Mouse (Mus musculus) heart, embryonic 14.5 days (tissue): Measurements from ENCODE around the gene Ccr7. TPM values are rescaled to one million over a fixed set of nuclear protein-coding genes. Genes with fewer than 3 reads are reported as not detected.

ENCODE experiments used
- ATAC-seq: fragments of 200-750 bp; cut with Nextera tagmentation; 2 replicates; pipeline ENCODE4 v1.8.0; 2017; ENCODE audit warnings: low read depth, moderate TSS enrichment; ENCODE audit not compliant: insufficient number of reproducible peaks, insufficient read depth, low FRiP score
- H3K27ac ChIP-seq, 2 experiments: fragments of 200-500 bp in 1 of 2; fragments of 300-500 bp in 1 of 2; sonication (generic) in 1 of 2; replicated peaks in 1 of 2; 2 replicates each; pipeline ENCODE4 v1.5.1; 2012 to 2014; ENCODE audit warnings: low read depth in 2 of 2, low read length in 2 of 2, control low read depth in 1 of 2, mild to moderate bottlenecking in 1 of 2, mixed read lengths in 1 of 2; ENCODE audit not compliant: control insufficient read depth in 1 of 2, insufficient read depth in 1 of 2
- H3K27me3 ChIP-seq: fragments of 300-500 bp; sonication (generic); 2 replicates; pipeline ENCODE4 v1.6.1; 2014; ENCODE audit warnings: mild to moderate bottlenecking, low read length, control low read depth; ENCODE audit not compliant: control insufficient read depth, insufficient read depth
- H3K36me3 ChIP-seq: fragments of 300-500 bp; sonication (generic); 2 replicates; pipeline ENCODE4 v1.6.1; 2014; ENCODE audit warnings: mild to moderate bottlenecking, control low read depth, low read length, mixed read lengths; ENCODE audit not compliant: control insufficient read depth, insufficient read depth
- H3K4me1 ChIP-seq, 2 experiments: fragments of 200-500 bp in 1 of 2; fragments of 300-500 bp in 1 of 2; sonication (generic) in 1 of 2; 2 replicates each; pipeline ENCODE4 v1.6.1; 2012 to 2014; ENCODE audit warnings: low read length in 2 of 2, control low read depth in 1 of 2, mixed read lengths in 1 of 2; ENCODE audit not compliant: control insufficient read depth in 2 of 2, insufficient read depth in 2 of 2
- H3K4me2 ChIP-seq: fragments of 300-500 bp; sonication (generic); 2 replicates; pipeline ENCODE4 v1.6.1; 2014; ENCODE audit warnings: mild to moderate bottlenecking, low read length
- H3K4me3 ChIP-seq, 2 experiments: fragments of 200-500 bp in 1 of 2; fragments of 300-500 bp in 1 of 2; sonication (generic) in 1 of 2; 2 replicates each; pipeline ENCODE4 v1.5.1; 2012 to 2014; ENCODE audit warnings: low read length in 2 of 2, mild to moderate bottlenecking in 2 of 2, control low read depth in 1 of 2, low read depth in 1 of 2, moderate library complexity in 1 of 2; ENCODE audit not compliant: control insufficient read depth in 1 of 2, insufficient read depth in 1 of 2
- H3K9ac ChIP-seq: fragments of 300-500 bp; sonication (generic); 2 replicates; pipeline ENCODE4 v1.6.1; 2014; ENCODE audit warnings: mild to moderate bottlenecking, low read length
- H3K9me3 ChIP-seq: fragments of 300-500 bp; sonication (generic); 2 replicates; pipeline ENCODE4 v1.6.1; 2016; ENCODE audit warnings: low read length, control low read depth; ENCODE audit not compliant: control insufficient read depth
- WGBS: fragments of 180-500 bp; shearing (Covaris S2); extraction: QIAGEN DNeasy Blood & Tissue Kit; methylation state at CpG from one replicate; pipeline ENCODE4 v1.1.7; 2014; 5-methylcytosine and 5-hydroxymethylcytosine counted together
- polyA plus RNA-seq: library from polyadenylated mRNA; unstranded; fragments of >200 nt; fragmentation: Nextera tagmentation; extraction: Ambion mirVana; gene quantifications from 2 replicates; pipeline ENCODE4 v1.2.1, GENCODE M21; 2014

The Ccr7 gene
- polyA plus RNA-seq, 1 experiment from 2014 or later = 0.16 TPM

DNA sequence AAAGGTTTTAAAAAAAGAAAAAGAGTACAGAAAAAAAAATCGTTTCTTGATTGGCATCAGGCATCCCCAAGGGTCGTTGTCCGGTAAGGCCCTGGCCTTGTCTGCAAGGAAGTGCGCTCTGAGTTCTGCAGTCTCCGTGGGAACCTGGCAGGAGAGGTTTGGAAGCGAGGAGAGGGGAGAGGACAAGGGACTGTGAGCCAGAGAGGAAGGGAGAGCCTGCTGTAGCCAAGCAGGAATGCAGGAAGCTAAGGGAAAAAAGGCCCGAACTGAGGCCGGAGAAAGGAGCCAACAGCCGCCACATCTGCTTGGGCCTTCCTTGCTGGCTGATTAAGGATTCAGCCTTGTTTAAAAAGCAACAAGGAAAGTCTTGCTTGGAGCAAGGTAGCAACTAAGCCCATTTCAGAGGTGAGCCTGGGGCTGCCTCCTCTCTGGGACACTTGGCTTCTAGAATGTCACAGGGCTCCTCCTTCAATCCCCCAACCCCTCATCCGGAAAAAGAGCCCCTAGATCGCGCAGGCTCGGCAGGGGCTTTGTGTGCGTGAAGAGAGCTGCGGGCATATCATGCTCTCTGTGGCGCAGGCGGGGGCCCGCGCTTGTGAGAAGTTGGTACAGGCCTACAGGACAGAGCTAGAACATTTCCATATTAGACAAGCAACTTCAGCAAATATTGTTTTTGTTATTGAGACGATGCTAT lies 34.2 kb downstream of the Ccr7 start:
- H3K36me3 ChIP-seq = no peaks in the 10 kb centered on the region
- H3K4me1 ChIP-seq = peaks cover 13 to 19% of the 10 kb centered on the region in 2 experiments
- H3K27me3 ChIP-seq = no peaks in the 10 kb centered on the region
- no peak for ATAC-seq
- H3K9ac ChIP-seq = no peak overlapping the region; the same call in 1 of the 2 replicates
- H3K27ac ChIP-seq = peak overlapping the region; percentile 67 to 76
- WGBS = 50% methylated on average over 20 of the region's 20 CpGs
- no peak overlapping the region for H3K4me2 ChIP-seq
- H3K9me3 ChIP-seq = 0 out of 2 replicates have a peak, but pooled peaks cover 4% of the 10 kb centered on the region
- no peak overlapping the region for H3K4me3 ChIP-seq

DNA sequence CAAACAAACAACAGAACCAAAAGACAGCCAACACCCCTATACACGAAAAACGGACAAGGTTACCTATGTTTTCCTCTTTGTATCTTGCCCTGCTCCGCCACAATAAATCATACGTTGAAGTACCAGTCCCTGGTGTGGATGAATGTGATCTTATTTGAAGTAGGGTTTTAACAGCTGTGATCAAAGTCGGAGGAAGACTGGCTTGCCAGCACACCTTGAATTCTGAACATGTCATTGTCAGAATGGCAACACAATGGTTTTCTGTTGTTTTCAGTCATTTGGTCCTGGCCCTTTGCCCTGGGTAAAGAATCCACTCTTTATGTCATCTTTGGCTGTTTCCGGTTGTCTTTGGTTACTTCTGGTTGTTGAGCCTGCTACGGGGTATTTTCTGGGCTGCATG lies 35.9 kb downstream of the Ccr7 start:
- Histone ChIP-seq H3K36me3 (no peaks in the 10 kb centered on the region), H3K27me3 (no peaks in the 10 kb centered on the region), H3K9ac (no peak overlapping the region), H3K4me1 (peaks cover 6 to 9% of the 10 kb centered on the region in 2 experiments), H3K4me2 (no peak overlapping the region), H3K27ac (no peak overlapping the region), H3K4me3 (no peak overlapping the region), H3K9me3 (0 out of 2 replicates have a peak, but pooled peaks cover 4% of the 10 kb centered on the region)
- ATAC-seq = no peak
- 86% methylated on average over 7 of the region's 7 CpGs for WGBS

DNA sequence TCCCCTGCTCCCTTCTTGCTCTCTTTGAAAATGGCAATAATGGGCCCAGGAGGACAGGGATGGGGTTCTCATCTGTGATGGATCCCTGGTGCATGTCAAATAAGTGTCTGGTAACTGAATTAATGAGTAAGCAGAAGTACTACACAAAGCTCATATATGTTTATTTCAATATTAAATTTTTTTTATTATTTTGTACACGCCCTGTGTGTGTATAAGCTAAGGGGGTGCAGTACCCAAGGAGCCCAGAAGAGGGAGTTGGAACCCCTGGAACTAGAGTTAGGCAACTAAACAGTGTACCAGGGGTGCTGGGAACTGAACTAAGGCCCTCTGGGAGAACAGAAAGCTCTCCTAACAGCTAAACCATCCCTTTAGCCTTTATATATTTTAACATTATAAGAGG lies 36.5 kb downstream of the Ccr7 start:
- Histone ChIP-seq H3K36me3 (no peaks in the 10 kb centered on the region), H3K9ac (no peak overlapping the region), H3K4me1 (peaks cover 6 to 10% of the 10 kb centered on the region in 2 experiments), H3K27me3 (no peaks in the 10 kb centered on the region), H3K4me2 (no peak overlapping the region), H3K27ac (no peak overlapping the region), H3K4me3 (no peak overlapping the region), H3K9me3 (no peaks in the 10 kb centered on the region)
- no peak for ATAC-seq
- 93% methylated on average over 1 of the region's 1 CpGs for WGBS

- Histone ChIP-seq H3K4me1 (peaks cover 8 to 15% of the 10 kb centered on the region in 2 experiments), H3K27me3 (no peaks in the 10 kb centered on the region), H3K9ac (no peak overlapping the region), H3K4me2 (no peak overlapping the region), H3K36me3 (no peaks in the 10 kb centered on the region), H3K4me3 (no peak overlapping the region), H3K27ac (no peak overlapping the region), H3K9me3 (no peaks in the 10 kb centered on the region)
- WGBS = 88% methylated on average over 7 of the region's 7 CpGs
- ATAC-seq = no peak
These were observed 37.0 kb downstream of the Ccr7 start for GRCm38 (mm10) chr11:99117907-99118306.

DNA sequence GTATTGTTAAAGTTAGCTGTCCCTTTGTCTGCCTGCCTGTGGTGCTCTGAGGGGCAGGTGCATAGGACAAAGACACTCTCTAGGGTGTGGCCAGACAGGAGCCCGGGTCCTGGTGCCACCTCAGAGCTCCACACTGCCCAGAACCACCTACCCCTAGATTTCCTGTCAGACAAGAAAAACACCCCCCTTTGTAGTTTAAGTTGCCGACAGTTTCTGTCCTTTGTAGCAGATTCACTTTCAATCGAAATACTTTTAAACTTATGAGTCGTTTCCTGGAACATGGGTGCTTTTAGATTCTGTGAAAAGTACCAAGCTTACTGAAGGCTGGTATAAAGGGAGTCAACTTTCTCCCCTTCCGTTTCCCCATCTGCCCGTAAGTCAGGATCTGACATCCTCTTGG lies 38.9 kb downstream of the Ccr7 start:
- Histone ChIP-seq H3K27ac (no peak overlapping the region), H3K9me3 (no peaks in the 10 kb centered on the region), H3K4me1 (peaks cover 7 to 14% of the 10 kb centered on the region in 2 experiments), H3K27me3 (no peaks in the 10 kb centered on the region), H3K4me3 (no peak overlapping the region), H3K36me3 (no peaks in the 10 kb centered on the region), H3K4me2 (no peak overlapping the region), H3K9ac (no peak overlapping the region)
- WGBS = 72% methylated on average over 6 of the region's 6 CpGs
- ATAC-seq = no peak

DNA sequence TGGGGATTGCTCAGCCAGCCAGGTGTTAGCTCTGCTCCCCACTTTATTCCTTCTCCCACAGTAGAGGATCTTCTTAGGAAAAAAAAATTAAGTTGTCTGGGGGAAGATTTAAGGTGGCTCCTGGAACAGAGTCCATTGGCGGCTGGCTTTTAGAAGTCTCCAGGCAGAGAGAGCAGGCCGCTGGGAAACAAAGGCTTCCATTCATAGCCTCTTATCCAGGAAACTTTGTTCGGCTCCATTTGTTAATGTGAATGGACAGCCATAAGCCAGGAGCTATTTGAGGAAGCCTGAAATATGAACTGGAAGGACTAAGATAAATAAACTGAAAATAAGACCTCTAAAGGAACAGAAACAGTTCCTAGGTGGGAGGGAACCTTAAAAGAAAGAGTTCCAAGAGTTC lies 41.8 kb downstream of the Ccr7 start:
- H3K9me3 ChIP-seq = peaks cover 3% of the 10 kb centered on the region; the same call in 1 of the 2 replicates
- H3K9ac ChIP-seq = no peak overlapping the region
- H3K4me2 ChIP-seq = no peak overlapping the region
- 13% methylated on average over 3 of the region's 3 CpGs for WGBS
- H3K27me3 ChIP-seq = no peaks in the 10 kb centered on the region
- no peak overlapping the region for H3K4me3 ChIP-seq
- H3K27ac ChIP-seq = peak overlapping the region in 1 of 2 experiments; percentile 35; a peak in 1 of 4 replicates
- no peak for ATAC-seq
- peaks cover 2 to 10% of the 10 kb centered on the region in 2 experiments; a peak in 3 of 4 replicates for H3K4me1 ChIP-seq
- no peaks in the 10 kb centered on the region for H3K36me3 ChIP-seq

DNA sequence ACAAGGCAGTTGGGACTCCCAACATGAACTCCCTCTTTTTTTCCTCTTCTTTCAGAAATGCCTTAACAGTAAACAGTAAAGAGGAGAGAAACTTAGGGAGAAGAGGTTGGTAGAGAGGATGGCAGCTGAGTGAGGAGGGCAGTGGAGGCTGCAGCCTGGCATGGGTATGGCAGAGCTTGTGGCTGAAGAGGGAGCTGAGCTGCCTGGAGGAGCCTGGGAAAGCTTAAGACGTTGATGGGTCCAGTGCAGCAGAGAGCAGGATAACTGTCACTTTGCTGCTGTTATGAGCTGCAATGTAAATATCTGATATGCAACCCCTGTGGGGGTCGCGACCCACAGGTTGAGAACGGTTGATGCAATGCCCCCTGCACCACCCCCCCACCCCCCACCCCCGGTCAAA lies 42.2 kb downstream of the Ccr7 start:
- Histone ChIP-seq H3K9me3 (peaks cover 3% of the 10 kb centered on the region; the same call in 1 of the 2 replicates), H3K36me3 (no peaks in the 10 kb centered on the region), H3K27ac (peak overlapping the region in 1 of 2 experiments; percentile 35; a peak in 1 of 4 replicates), H3K27me3 (no peaks in the 10 kb centered on the region), H3K4me3 (no peak overlapping the region), H3K4me2 (no peak overlapping the region), H3K4me1 (peaks cover 2 to 10% of the 10 kb centered on the region in 2 experiments; a peak in 3 of 4 replicates), H3K9ac (no peak overlapping the region; the same call in 1 of the 2 replicates)
- no peak for ATAC-seq
- WGBS = 45% methylated on average over 5 of the region's 5 CpGs
